In the genomic region with DNA sequence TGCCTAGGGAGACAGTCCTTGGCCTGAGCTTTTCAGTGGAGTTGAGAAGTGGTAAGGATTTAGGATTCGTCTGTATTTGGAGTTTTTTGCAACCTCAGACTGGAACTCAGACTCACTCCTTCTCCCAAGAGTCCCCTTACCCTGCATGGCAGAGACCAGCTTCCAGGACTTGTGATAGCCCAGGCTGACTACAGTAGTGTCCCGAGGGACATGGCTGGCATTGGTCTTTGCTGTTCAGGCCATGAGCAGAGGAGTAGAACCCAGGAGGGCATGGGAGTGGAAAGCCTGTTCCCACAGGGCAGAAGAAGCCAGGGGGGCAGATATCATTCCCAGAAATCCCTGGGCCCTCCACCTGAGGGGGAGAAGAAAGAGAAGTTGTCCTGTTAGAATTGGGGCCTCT, we compare ENCODE assay signal across 46 mouse cellular contexts. TPM values are rescaled to one million over a fixed set of nuclear protein-coding genes. Genes with fewer than 3 reads are reported as not detected.
"Had no signal": no experiment of that assay in that cellular context is flagged by ENCODE, and none has a peak within 500 bp of the region (broad histone marks: within the 10 kb centered on the region; RNA-seq: fewer than 3 reads in every experiment).

No protein-coding gene starts in this region.

- H3K27me3 ChIP-seq: heart, embryonic 13.5 days; heart, embryonic 15.5 days; hindbrain, embryonic 12.5 days; hindbrain, embryonic 13.5 days; hindbrain, embryonic 15.5 days; intestine, embryonic 15.5 days; kidney, embryonic 15.5 days had no signal

- H3K36me3 ChIP-seq: heart, embryonic 13.5 days; heart, embryonic 15.5 days; hindbrain, embryonic 10.5 days; hindbrain, embryonic 12.5 days; hindbrain, embryonic 13.5 days; hindbrain, embryonic 15.5 days; intestine, embryonic 15.5 days; kidney, embryonic 15.5 days had no signal

- H3K4me1 ChIP-seq: heart, embryonic 13.5 days; heart, embryonic 15.5 days; hindbrain, embryonic 10.5 days; hindbrain, embryonic 12.5 days; hindbrain, embryonic 13.5 days; hindbrain, embryonic 15.5 days; intestine, embryonic 15.5 days; kidney, embryonic 15.5 days had no signal

- H3K9me3 ChIP-seq: heart, embryonic 13.5 days; heart, embryonic 15.5 days; hindbrain, embryonic 10.5 days; hindbrain, embryonic 12.5 days; hindbrain, embryonic 13.5 days; hindbrain, embryonic 15.5 days; intestine, embryonic 15.5 days; kidney, embryonic 15.5 days had no signal

- H3K4me3 ChIP-seq: heart, embryonic 13.5 days; heart, embryonic 15.5 days; hindbrain, embryonic 10.5 days; hindbrain, embryonic 12.5 days; hindbrain, embryonic 13.5 days; hindbrain, embryonic 15.5 days; intestine, embryonic 15.5 days; kidney, embryonic 15.5 days; layer of hippocampus, adult 2 months; left cerebral cortex, adult 2 months had no signal

- H3K4me2 ChIP-seq: heart, embryonic 13.5 days; heart, embryonic 15.5 days; hindbrain, embryonic 12.5 days; hindbrain, embryonic 13.5 days; hindbrain, embryonic 14.5 days; hindbrain, embryonic 15.5 days; intestine, embryonic 15.5 days; kidney, embryonic 15.5 days had no signal

- H3K27ac ChIP-seq: heart, embryonic 13.5 days; heart, embryonic 15.5 days; hindbrain, embryonic 10.5 days; hindbrain, embryonic 12.5 days; hindbrain, embryonic 13.5 days; hindbrain, embryonic 14.5 days; hindbrain, embryonic 15.5 days; hindbrain, postnatal 0 days; intestine, embryonic 15.5 days; kidney, embryonic 15.5 days; kidney, postnatal 0 days; layer of hippocampus, adult 2 months; left cerebral cortex, adult 2 months had no signal

- H3K9ac ChIP-seq: heart, embryonic 13.5 days; heart, embryonic 15.5 days; hindbrain, embryonic 12.5 days; hindbrain, embryonic 13.5 days; hindbrain, embryonic 14.5 days; hindbrain, embryonic 15.5 days; intestine, embryonic 15.5 days; kidney, embryonic 15.5 days had no signal

- DNase-seq: heart, postnatal 10 days; heart, postnatal 14 days; heart, postnatal 36 days; heart, postnatal 4 days; kidney, adult 11 months; kidney, adult 18-20 months; kidney, adult 2 months; kidney, adult 8-10 months; kidney, adult 9 months; kidney, postnatal 10 days; kidney, postnatal 14 days; kidney, postnatal 36 days; kidney, postnatal 4 days; layer of hippocampus, postnatal 36 days had no signal

RNA-seq across cellular contexts. Expression of a gene that starts 31.3 kb away (rescaled TPM):
- total RNA-seq: heart, postnatal 10 days; heart, postnatal 14 days; heart, postnatal 25 days; heart, postnatal 36 days; heart, postnatal 4 days; hematopoietic stem cell, adult 5-6 weeks; hindbrain, postnatal 0 days; layer of hippocampus, adult 18-20 months; layer of hippocampus, adult 2 months; layer of hippocampus, adult 8-10 months; layer of hippocampus, postnatal 10 days; layer of hippocampus, postnatal 14 days; layer of hippocampus, postnatal 25 days; layer of hippocampus, postnatal 36 days; left cerebral cortex, adult 18-20 months; left cerebral cortex, adult 2 months; left cerebral cortex, adult 8-10 months had no signal
- polyA plus RNA-seq: heart, embryonic 13.5 days; heart, embryonic 14.5 days; heart, embryonic 15.5 days; heart, postnatal 0 days; hindbrain, embryonic 10.5 days; hindbrain, embryonic 11.5 days; hindbrain, embryonic 12.5 days; hindbrain, embryonic 13.5 days; hindbrain, embryonic 14.5 days; hindbrain, embryonic 15.5 days; hindbrain, embryonic 16.5 days; hindbrain, postnatal 0 days; inflammation-experienced regulatory T-cells, adult 6 months; intestine, embryonic 14.5 days; intestine, embryonic 15.5 days; intestine, embryonic 16.5 days; intestine, postnatal 0 days; kidney, embryonic 14.5 days; kidney, embryonic 15.5 days; kidney, embryonic 16.5 days; kidney, postnatal 0 days had no signal
